Mouse (Mus musculus) mouse trophoblast stem cell (cell line): ENCODE results near the gene Col4a4.

Experiments used
- in situ Hi-C, 2 experiments: fragments of 300-500 bp; cut with MseI, MboI; formaldehyde crosslinking; loops; 2 replicates in 1 of 2; 3 replicates in 1 of 2; pipeline ENCODE4 v1.15.1; 2025

Gene Col4a4

DNA sequence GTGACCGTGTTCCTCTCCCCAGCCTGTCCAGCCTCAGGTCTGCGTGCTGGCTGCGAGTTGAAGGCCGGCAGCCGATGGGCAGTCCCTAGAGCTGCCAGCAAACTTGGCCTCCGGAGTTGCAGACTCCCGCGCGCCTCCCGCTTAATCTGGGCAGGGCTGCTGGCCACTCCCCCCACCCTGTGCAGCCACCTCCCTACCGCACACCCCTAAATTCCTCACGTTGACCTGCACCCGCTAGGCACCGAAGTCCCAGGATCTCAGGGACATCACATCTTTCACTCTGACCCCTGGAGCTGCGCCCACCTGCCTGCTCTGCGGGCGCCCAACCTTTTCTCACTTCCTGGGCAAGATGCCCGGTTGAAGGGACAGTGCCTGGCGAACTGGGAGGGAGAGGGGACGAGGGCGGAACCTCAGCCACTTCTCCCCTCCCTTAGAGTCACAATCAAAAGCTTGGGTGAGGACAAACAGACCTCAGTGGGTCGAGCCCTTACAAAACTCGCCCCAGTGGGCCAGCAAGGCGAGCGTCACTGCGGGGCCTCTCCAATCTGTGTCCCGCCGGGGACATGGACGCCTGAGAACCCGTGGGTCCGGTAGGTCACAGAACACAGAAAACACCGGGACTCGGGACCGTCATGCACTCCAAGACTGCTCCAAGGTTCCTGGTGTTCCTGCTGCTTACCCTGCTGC lies at the start of gene Col4a4, which contains the start of gene Col4a3:
Gene Col4a4 (minus strand): TSS at position 137 of the 687 bp plus-strand sequence.
Gene Col4a3 (plus strand): TSS at position 209 of the 687 bp plus-strand sequence.
- in situ Hi-C loops, result no loop called here

DNA sequence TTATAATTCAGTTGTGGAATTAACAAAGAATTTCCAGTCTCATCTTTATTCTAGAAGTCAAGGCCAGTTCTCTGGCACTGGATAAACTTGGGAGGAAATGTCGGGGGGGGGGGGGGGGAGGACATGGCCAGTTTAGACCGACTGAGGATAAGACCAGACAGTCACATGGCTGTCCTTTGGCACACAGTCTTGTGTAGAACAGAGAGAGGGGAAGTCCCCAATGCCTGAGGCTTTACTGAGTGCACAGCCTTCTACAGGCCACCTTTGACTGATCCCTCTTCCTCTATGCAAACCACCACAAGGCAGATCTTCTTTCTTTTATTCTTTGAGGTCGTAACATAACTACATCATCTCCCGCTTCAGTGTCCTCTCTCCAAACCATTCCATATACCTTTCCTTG lies 49.7 kb upstream of the Col4a4 start:
- in situ Hi-C loops, result loop anchor here in 1 of 2 experiments (5.0 kb wide), 1 partner anchor 79 kb away; no protein-coding TSS in a partner anchor

DNA sequence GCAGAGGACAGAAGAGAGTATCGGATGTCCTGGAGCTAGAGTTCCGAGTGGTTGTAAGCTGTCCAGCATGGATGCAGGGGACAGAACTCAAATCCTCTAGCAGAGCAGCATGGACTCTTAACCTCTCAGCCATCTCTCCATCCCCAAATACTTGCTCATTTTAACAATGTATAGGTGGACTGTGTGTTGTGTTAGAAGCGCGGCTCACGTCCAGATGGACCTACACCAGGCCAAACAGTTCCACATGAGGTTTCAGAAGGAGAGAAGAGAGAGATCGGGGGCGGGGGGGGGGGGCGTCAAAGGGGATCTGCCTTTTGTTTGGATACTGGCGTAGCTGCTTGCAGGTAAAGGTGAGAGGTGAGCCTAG lies 48.6 kb upstream of the Col4a4 start:
- in situ Hi-C loops, result loop anchor here in 1 of 2 experiments (5.0 kb wide), 1 partner anchor 78 kb away; no protein-coding TSS in a partner anchor

DNA sequence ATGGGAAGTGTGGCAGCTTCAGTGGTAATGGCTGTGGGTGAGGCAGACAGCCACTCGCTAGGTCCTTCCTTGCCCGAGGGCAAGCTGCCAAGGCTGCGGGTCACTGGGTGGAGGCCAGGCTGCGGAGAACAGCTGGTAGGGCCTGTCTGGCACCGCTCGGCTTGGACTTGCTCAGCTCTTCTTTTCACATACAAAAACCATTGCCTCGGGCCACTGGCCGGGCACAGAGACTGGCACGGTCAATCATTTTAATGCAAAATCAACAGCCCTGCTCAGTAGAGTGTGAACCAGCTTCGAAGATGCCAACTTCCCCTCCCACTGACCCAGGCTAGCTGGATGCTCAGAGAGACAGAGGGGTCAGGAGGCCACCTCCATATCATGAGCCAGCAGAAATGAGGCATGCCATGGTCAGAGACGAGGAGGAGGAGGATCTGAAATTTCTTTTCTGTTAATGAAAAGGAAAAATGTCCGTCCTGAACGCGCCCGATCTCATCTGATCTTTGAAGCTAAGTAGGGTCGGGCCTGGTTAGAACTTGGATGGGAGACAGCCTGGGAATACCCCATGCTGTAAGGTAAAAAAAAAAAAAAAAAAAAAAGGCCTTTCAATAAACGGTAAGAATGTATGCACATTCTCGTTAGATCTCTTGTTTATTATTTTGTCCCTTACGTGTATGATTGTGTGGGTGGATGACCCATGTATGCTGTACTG lies 48.0 kb upstream of the Col4a4 start:
- in situ Hi-C loops, result loop anchor here in 1 of 2 experiments (5.0 kb wide), 1 partner anchor 77 kb away; no protein-coding TSS in a partner anchor

DNA sequence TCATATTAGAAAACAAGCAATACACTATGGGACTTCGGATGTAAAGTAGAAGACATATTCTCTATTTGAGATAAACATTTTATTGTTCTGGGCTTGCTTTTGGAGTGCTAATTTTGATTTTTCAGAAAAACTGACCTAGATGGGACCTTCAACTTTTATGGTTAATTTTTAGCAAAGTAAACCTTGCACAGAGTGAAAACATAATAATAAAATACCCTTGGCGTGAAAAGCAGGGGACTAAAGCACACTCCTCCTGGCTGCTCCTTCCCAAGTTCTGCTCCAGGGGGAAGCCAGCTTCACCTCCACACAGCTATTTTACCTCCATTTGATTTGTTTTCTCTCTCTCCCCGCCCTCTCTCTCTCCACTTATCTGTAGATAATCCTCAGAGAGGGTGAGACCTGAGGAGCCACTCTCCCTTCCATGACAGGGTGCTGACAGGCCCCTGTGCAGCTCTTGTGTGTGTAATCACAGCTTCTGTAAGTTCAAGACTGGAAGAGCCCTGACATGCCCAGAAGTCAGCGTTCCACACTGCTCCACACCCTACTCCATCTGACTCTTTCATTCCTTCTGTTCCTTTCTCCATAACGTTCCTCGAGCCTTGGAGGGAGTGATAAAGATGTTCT lies 44.6 kb upstream of the Col4a4 start:
- in situ Hi-C loops, result no loop called here

DNA sequence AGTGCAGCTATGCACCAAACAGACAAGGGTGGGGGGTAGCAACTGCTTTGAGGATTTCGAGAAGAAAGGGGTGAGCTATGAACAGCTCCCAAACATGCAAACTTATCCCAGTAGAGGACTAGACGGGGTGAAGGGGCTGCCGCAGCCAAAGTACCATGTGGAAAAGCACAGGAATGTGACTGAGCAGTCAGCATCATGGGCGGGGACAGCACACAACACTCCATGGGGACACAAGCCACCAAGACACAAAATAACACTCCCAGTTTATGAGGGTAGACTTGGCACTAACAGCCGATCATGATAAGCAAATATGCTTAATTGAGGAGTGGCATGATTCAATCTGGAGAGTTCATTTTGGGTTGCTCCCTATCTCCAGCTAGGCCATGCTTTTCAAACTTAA lies 42.8 kb upstream of the Col4a4 start:
- in situ Hi-C loops, result no loop called here

DNA sequence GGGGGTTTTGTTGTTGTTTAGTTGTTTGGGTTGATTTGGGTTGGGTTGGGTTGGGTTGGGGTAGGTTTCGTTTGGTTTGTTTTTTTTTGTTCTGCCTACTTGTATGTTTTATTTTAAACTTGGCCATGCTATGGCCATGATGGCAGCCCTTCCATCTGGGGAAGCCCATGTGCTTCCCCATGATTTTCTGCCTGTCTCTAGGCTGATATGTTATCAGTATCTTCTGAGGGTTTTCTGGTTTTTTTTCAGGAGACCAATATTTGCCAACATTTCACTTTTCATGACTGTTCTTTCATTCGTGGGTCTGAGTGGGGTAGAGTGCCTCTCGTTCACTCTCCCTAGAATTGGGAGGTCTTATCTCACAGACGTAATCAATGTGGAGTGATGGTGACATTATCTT lies 41.0 kb upstream of the Col4a4 start:
- in situ Hi-C loops, result no loop called here

DNA sequence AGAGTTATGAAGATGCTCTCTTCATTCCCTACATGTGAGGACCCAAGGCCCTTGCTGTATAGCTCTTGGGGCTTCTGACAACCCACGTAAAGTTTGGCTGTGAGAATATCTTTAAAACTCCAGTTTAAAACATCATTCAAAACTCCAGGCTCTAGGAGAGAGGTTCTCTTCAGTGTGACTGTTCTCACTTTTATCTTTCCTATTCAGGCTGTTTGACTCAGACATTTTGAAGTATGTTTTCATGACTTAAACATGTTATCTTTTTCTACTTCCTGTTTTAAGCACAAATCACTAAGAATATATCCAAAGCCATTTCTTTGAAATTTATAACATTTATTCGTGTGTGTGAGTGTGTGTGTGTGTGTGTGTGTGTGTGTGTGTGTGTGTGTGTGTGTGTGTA lies 38.8 kb upstream of the Col4a4 start:
- in situ Hi-C loops, result no loop called here

DNA sequence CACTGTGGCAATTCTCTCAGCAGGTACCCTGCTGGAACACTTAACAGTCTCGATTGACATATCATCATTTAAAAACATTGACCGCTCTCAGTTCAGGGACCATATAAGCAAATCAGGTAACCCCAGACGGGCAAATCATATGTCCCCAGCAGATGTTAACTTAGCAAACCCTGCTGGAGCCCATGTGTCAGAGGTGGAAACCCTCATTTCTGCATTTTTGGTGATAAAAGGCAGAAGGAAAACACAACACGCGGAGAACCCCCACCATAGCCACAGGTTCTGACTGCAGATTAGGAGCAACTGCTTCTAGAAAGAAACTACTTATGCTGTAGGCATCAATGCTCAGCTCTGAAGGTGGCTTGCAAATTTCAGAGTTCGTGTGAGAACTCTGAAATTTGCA lies 38.3 kb upstream of the Col4a4 start:
- in situ Hi-C loops, result no loop called here

DNA sequence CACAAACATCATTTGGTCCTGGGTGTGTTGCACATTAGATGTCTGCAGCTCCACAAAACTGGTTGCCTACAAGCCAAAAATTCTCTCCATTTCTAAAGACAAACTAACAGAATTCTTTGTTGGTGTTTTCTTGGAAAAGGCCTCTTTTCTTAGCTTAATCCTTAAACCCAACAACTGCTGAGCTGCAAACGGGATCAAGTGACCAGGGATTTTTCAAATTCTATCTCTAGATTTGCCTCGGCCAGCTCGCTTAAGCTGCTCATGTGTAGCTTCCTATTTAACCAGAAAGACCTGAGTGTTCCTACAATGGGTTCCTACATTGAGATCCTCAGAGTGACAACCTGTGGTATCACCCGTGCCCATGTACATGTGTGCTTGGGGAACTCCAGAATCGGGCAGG lies 33.3 kb upstream of the Col4a4 start:
- in situ Hi-C loops, result no loop called here

DNA sequence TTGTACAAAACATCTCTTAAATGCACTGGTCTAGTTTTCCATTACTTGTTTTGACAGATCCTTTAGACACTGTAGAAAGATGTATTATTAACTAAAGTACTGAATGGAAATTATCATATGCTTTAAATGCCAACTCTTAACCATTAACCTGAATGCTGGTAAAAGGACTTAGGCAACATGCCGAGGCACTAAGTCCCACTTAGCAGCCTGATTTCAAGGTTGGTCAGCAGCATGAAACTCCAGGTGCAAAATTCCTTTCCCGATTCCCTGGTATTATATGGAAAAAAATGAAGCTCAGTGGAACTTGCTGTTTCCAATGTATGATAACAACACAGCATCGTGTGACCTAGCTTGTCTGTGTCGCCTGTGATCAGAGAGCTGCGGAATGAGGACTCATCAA lies 31.9 kb upstream of the Col4a4 start:
- in situ Hi-C loops, result no loop called here

DNA sequence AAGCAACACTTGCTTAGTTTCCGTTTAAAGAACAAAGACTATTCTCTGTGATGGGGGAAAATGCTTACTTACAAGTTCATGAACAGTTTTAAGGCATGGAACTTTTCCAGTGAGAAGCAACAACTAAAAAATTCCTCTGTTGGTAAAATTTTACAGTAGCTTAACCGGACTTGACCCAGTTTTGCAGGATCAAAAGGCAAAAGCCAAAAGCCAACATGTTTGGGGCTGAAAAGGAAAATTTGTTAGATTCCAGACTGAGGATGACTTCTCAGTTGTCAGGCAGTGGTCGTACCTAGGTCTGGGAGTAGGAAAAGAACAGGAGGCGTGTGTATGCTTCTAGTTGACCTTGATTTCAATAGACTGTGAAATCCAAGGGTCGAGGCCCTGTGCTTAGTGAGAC lies 31.4 kb upstream of the Col4a4 start:
- in situ Hi-C loops, result no loop called here

DNA sequence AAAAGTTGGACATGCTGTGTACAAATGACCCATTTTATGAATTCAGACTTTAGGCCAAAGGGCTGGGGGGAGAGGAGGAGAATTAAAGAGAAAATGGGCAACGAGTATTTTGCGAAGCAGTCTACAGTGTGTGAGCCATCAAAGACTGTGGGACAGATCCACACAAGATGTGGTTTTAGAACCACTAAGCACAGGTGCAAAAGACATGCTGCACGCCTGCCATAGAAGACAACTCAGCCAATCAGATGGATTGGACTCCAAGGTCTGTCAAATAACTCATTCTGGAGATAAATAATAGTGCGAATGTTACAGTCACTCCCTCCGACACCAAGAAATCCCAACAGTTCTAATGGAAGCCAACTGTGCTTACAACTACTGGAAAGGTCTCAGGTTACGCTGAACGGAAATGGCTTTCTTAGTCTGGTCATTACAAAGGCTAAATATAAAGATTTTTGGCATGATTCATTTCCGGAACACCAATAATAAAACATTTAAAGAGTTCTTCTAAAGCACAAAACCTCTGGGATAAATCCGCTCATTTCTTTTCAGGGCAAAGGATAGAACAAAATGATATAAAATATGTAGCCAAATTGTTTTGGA lies 25.5 kb upstream of the Col4a4 start:
- in situ Hi-C loops, result no loop called here

DNA sequence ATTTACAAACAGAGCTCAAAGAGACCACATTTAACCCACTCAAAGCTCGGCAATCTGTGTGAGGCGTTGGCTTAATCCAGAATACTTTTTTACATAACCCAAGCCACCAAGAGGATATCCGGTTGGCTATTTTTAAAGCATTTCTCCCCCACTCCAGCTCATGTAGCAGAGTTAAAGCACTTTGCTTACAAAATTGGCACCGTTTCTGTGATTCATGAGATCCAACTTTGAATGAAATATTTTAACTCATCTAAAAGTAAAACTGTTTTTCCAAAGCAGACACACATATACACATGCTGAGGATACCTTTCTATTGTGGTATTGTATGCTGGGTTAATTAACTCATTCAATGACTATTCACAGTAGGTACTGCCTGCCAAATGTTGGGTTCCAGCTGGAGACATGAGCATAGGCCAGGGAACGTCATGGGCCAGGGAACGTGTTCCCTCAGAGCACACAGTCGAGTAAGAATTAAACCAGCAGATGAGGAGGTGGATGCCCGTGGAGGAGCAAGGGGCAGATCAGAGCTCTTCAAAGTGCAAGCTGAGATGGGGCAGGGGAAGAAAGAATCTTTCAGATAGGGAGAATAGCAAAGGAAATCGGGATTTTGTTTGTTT lies 22.1 kb upstream of the Col4a4 start:
- in situ Hi-C loops, result no loop called here

DNA sequence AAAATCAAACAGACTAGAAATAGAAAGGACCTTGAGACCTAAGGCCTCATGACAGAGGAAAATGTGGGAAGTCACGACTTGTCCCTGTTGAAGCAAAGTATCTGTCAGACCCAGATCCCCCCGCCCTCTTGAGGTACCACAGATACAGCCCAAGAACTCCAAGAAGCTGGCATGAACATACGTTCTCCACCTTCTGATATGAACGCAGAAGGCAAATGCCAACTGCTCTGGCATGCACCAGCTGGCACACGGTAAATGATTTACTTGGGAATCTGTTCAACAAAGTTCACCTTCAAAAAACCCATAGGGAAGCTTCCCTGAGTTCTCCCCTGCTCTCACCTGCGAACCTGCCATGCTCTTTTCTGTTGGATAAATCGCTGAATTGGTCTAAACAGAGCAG lies 19.2 kb upstream of the Col4a4 start:
- in situ Hi-C loops, result no loop called here

DNA sequence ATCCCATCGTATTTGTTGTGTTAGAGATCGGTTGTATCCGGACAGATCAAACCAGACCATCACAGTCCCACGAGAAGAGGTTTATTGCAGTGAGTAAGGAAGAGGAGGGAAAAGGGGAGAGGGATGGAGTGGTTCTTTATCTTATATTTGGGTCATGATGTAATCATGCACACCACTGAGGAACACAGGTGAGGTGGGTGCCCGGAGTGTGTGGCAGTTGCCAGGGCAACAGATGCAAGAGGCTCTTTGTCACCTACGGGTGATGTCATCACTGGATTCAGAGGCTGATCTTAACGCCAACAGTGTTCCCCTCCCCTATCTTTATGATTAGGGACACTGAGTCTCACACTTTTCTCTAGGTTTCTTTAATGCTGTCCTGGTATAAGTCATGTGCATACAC lies 18.7 kb upstream of the Col4a4 start:
- in situ Hi-C loops, result no loop called here

DNA sequence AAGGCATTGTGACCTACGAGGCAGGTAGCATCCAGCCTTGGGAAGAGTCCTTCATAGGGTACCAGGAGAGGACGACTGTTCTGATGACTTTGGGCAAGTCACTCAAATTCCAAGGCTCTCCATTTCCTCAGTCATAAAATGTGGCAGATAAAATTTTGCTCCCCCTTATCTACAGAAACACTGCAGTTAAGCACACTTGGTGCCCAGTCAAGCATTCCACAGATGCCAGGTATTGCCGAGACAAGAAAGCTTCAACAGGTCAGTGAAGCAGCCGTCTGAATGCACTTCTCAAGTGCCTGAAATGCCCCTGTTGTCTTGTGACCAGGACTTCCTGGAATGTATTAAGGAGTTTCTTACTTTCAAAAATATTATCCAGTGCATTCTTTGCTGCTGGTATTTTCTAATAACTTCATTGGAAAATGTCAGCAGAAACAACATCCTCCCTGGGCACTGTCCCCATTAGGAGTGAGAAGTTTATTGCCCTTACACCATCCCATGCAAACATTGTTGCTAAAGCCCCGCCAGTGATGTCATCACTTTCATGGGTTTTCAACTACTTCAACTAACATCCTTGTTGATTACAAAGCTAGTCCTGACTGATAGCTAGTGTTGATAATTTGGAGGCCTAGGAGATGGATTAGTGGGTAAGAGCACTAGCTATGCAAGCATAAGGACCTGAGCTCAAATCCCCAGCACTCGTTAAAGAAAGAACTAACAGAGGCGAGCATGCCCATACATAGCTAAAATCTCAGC lies 16.7 kb upstream of the Col4a4 start:
- in situ Hi-C loops, result no loop called here

DNA sequence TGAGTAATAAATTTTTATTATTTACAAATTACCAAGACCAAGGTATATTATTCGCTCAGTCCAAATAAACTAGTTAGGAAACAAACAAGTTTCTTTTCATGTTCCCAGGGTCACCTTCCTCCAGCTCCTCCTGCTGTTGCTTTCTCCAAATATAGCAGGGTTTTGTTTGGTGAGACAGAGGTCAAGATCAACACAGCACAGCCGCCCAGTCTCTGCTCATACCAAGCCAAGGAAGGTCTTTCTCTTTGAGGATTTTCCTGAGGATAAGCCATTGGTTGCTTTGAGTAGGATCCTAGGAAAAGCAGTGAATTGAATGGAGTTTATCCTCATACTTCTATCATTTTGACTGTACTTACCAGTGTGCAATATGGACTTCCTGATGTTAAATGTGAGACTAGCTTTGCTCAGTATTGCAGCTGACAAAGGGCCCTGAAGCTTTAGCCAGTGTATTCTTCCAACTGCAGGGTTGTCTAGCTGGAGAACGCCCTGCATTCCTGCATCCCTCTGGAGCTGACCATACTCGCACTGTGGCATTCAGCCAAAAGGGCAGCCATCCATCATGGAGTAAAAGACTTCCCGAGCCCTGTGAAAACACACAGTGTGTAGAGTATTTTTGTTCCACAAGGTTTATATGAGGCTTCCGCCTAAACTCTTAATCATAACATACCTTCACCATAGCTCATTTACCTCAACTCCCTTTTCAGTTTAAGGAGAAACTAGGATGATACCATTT lies 10.4 kb upstream of the Col4a4 start:
- in situ Hi-C loops, result no loop called here

DNA sequence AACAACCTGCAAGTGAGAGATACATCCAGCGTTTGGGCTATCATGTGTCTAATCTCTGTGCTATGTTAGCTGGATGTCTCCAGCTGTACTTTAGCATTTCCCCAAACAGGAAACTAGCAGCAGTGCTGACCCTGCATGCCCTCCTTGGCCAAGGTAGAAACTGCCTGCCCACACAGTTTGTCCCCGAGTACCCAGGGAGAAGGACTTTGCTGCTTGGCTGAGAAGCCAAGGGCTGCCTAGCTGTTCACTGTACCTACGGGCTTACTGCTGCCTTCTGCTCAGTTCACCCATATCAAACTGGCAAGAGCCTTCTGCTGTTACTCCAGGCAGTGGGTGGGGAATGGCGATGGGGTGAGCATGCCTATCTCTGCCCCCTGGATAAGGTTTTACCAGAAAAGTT lies 3.6 kb upstream of the Col4a4 start:
- in situ Hi-C loops, result no loop called here

DNA sequence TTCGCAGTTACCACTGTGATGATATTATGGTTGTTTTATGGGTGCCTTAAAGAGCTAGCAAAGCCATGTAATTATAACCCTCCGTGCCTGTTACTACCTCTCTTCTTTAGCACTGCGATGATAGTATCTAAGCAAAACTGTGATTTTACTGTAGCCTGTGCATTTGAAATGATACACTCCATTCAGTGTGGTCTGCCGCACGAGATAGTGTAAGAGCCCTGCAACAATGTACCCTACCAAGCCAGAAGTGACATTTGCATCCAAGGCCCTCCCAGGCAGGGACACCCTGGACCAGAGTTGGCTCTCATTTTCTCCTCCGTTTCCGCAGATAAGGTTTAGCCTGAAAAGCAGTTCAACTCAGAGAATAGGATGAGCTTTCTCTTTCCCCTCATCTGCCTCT lies 668 bp downstream of the Col4a4 start:
- in situ Hi-C loops, result no loop called here

DNA sequence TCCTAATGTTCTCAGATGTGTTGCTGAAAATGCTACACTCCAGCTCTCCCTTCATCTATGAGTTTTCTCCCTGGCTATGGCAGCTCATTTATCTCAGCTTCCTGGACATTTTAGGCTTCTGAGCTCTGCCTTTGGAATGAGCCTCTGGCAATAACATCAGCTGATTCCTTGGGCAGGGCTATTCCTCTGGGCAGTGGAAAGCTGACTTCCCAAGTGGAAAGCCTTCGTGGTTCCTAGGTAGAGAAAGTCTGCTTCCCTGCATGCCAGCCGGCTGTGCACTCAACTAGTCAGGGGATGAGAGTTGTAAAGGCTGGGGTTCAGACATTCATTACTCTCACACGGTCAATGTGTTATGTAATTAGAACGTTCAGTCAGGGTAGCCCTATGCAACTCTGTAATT lies 8.3 kb downstream of the Col4a4 start:
- in situ Hi-C loops, result no loop called here
